Mouse (Mus musculus) spleen, adult 2 months (tissue): ENCODE measurements at regions not wholly inside any gene's neighbourhood (a gene's known extent, or its start where the extent isn't known, plus 50 kb on each side); places are given as distances from the start of the nearest gene placed in this dataset.

Source experiments
- CTCF ChIP-seq: fragments of 200-500 bp; IDR thresholded peaks from 2 replicates; pipeline ENCODE4 v1.5.1; 2011; ENCODE audit warnings: mild to moderate bottlenecking, inconsistent platforms; ENCODE audit not compliant: insufficient read depth, insufficient read length, insufficient replicate concordance; ENCODE audit errors: extremely low read depth
- POLR2A ChIP-seq: fragments of 200-500 bp; IDR thresholded peaks from 2 replicates; pipeline ENCODE4 v1.6.1; 2011; ENCODE audit warnings: low read depth, low read length, inconsistent platforms

- TF ChIP-seq POLR2A (no peak), CTCF (no peak)
Measured at GRCm38 (mm10) chr1:124777685-124778084, 657.8 kb downstream of the Actr3 start.
